Mouse (Mus musculus): ENCODE measurements around the gene Nfkb2.

GRCm38 (mm10) chr19:46303251-46304215, 587 bp upstream of the Nfkb2 start:
- no peak for TF ChIP-seq CTCF (IDR thresholded peaks at IDR 0.05; ENCODE audit: insufficient read depth, low read depth, low read length)
- no peak for TF ChIP-seq POLR2A (IDR thresholded peaks at IDR 0.05; ENCODE audit: insufficient read depth, low read depth, low read length)

Data from olfactory bulb, adult 2 months (tissue).